Mouse (Mus musculus): ENCODE results near the gene Srd5a1. TPM values are rescaled to one million over a fixed set of nuclear protein-coding genes. Genes with fewer than 3 reads are reported as not detected.
"Not testable (repeated sequence)": the region's sequence is repeated elsewhere in the genome, so short reads cannot be mapped to it uniquely, and the experiment has no call there.

Gene Srd5a1
- polyA plus RNA-seq, 1 experiment from 2014 or later: 24.5 TPM

DNA sequence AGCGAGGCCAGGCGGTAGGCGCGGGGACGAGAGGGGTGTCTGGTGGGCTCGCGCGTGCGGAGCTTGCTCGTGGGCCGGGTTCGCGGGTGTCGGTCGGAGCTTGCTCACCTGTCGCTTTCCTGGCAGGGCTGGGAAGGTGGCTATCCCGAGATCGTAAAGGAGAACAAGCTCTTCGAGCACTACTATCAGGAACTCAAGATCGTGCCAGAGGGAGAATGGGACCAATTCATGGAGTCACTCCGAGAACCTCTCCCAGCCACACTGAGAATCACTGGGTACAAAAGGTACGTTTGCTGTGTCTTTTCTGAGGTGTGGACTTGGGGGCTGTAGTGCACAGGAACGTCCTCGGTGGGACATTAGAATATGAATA is 918 bp upstream of the Srd5a1 start:
- H3K27me3 ChIP-seq: no peaks in the 10 kb centered on the region
- peak overlapping the region; percentile 80 for H3K9ac ChIP-seq
- no peak for ATAC-seq (ENCODE audit: low FRiP score)
- H3K4me3 ChIP-seq: peak overlapping the region; percentile 93
- peak overlapping the region; percentile 92 for H3K4me2 ChIP-seq
- H3K27ac ChIP-seq: peak overlapping the region; percentile 64; the same call in 1 of the 2 replicates
- 0% methylated on average over 24 of the region's 24 CpGs for WGBS
- H3K36me3 ChIP-seq: peaks cover 36% of the 10 kb centered on the region
- no peaks in the 10 kb centered on the region for H3K9me3 ChIP-seq
- H3K4me1 ChIP-seq (replicated peaks): peaks cover 19% of the 10 kb centered on the region

DNA sequence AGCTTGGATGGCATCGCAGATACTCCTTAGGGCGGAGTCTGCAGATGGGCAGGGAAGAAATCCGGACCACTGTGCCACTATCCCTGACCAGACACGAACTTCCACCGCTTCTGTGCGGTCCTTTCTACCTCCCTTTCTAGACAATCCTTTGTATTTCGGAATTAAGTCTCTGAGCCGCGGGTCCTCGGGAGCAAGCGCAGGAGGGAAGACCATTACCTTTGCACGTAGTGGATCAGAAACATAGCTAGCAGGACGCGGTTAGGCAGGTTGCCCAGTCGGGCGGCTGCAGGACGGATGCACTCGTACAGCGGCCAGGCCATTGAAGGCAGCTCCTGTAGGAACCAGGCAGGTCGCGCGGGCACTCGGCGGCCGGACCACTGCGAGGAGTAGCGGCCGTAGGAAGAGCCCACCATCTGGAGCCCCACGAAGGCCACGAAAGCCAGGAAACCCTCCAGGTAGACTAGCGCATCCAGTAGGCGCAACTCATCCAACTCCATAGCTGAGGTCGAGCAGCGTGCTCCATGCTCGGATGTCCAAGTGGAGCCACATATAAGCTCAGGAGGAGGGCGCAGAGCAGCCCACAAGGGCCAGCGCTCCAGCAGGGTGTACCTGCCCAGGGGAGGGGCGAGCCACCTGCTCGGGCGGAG is 368 bp downstream of the Srd5a1 start:
- peak; percentile 0 for ATAC-seq (ENCODE audit: low FRiP score)
- no peaks in the 10 kb centered on the region for H3K27me3 ChIP-seq
- H3K4me2 ChIP-seq: peak overlapping the region; percentile 92
- WGBS: under 1% methylated on average over 40 of the region's 40 CpGs
- peak overlapping the region; percentile 77 for H3K9ac ChIP-seq
- no peaks in the 10 kb centered on the region for H3K9me3 ChIP-seq
- peaks cover 19% of the 10 kb centered on the region for H3K4me1 ChIP-seq (replicated peaks)
- peak overlapping the region; percentile 37; the same call in 1 of the 2 replicates for H3K27ac ChIP-seq
- H3K4me3 ChIP-seq: peak overlapping the region; percentile 93
- peaks cover 23% of the 10 kb centered on the region for H3K36me3 ChIP-seq

DNA sequence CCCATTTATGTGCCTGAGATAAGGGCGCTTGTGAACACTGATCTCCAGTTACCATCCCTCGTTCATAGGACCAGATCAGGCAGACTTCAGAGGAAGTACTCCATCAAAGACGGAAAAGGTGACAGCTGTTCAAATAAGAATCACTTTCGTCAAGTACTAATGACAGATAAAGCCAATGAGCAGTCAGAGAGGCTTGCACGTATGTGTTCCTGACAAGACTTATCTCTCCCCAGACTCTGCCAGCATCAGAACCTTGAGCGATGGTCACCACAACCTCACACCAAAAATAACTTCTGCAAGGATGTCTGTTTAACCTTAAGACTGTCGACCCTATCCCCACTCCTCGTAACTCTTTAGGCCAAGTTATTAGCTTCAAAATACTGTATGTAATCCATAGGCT is 2.5 kb downstream of the Srd5a1 start:
- no peak for ATAC-seq (ENCODE audit: low FRiP score)
- Histone ChIP-seq H3K27me3 (no peaks in the 10 kb centered on the region), H3K4me1 (replicated peaks) (peaks cover 19% of the 10 kb centered on the region), H3K4me3 (no peak overlapping the region), H3K9me3 (no peaks in the 10 kb centered on the region), H3K27ac (no peak overlapping the region), H3K36me3 (peaks cover 5% of the 10 kb centered on the region), H3K9ac (no peak overlapping the region), H3K4me2 (no peak overlapping the region)
- 86% methylated on average over 8 of the region's 8 CpGs for WGBS

DNA sequence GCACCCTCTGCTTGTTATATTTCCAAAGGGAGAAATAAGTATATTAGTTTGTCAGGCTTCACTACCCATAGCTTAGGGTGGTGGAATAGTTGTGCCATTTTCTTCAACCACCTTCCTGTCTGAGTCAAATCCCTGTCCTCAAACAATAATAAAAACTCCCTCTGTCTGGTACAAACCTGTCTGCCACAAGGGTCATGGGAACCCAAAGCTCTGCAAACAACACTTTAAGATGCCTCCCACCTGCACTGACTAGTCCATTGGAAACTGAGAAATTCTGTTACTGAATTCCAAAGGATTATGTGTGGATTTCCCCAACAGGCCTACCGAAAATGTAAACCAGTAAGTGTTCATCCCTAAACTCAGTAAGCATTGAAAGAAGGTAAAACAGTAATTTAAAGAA is 6.6 kb downstream of the Srd5a1 start:
- no peak for ATAC-seq (ENCODE audit: low FRiP score)
- Histone ChIP-seq H3K4me2 (no peak overlapping the region), H3K4me1 (replicated peaks) (no peaks in the 10 kb centered on the region), H3K9ac (no peak overlapping the region), H3K4me3 (no peak overlapping the region), H3K36me3 (no peaks in the 10 kb centered on the region), H3K27ac (no peak overlapping the region), H3K9me3 (no peaks in the 10 kb centered on the region), H3K27me3 (no peaks in the 10 kb centered on the region)
- 90% methylated on average over 1 of the region's 1 CpGs for WGBS

DNA sequence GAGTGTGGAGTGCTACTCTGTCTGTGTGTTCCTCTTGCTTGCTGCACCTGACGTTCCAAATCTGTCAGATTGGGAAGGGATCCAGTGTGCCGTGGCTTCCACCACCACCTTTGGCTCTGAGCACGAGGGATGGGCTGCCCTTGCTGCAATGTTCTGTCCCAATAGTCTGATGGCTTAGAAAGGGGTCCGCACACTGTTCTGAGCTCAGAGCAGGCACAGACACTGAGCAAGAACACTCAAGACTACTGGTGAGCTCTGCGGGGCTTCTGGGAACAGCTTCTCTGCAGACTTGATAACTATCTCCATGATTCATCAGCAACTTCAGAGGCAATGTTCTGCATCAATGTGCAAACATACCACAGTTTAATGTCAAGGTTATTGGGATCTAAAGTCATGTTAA is 9.9 kb downstream of the Srd5a1 start:
- Histone ChIP-seq H3K4me2 (no peak overlapping the region), H3K4me3 (no peak overlapping the region), H3K27me3 (no peaks in the 10 kb centered on the region), H3K27ac (no peak overlapping the region), H3K36me3 (no peaks in the 10 kb centered on the region), H3K9me3 (no peaks in the 10 kb centered on the region), H3K4me1 (replicated peaks) (no peaks in the 10 kb centered on the region), H3K9ac (no peak overlapping the region)
- 85% methylated on average over 5 of the region's 5 CpGs for WGBS
- ATAC-seq (ENCODE audit: low FRiP score): no peak

DNA sequence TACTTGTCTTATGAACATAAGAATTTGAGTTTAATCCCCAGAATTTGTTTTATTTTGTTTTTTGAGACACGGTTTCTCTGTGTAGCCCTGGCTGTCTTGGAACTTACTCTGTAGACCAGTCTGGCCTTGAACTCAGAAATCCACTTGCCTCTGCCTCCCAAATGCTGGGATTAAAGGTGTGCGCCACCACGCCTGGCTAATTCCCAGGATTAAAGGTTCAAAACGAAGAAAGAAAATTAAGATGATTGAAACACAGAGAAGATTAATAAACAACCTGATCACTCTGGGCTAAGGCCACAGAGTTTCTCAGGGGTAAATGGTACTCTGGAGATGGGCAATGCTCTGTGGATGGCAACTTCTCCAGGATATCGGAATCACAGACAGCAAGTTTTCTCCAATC is 10.4 kb downstream of the Srd5a1 start:
- not testable (repeated sequence) for H3K27me3 ChIP-seq; H3K4me3 ChIP-seq; ATAC-seq (ENCODE audit: low FRiP score); H3K9ac ChIP-seq; H3K4me2 ChIP-seq; H3K9me3 ChIP-seq; H3K27ac ChIP-seq; H3K4me1 ChIP-seq (replicated peaks); H3K36me3 ChIP-seq
- 91% methylated on average over 5 of the region's 5 CpGs for WGBS

DNA sequence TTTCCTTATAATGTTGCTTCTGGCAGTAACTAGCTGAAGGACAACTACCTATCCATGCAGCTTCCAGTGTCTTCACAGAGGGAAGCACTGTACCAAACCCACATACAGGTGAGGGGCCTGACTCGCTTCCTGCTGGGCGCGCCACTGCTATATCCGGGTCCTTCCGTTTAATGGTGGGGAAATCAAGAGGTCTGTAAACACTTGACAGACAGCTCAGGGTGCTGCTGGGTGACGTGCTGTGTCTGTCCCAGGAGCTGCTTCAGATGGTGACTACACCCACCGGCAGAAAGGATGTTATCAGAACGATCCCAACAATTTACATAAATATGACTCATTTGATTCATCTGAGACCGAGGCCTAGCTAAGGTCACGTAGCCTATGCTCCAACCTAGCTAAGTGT is 12.4 kb downstream of the Srd5a1 start:
- no peak overlapping the region for H3K4me2 ChIP-seq
- 93% methylated on average over 10 of the region's 10 CpGs for WGBS
- H3K36me3 ChIP-seq: no peaks in the 10 kb centered on the region
- no peaks in the 10 kb centered on the region for H3K4me1 ChIP-seq (replicated peaks)
- H3K27me3 ChIP-seq: no peaks in the 10 kb centered on the region
- ATAC-seq (ENCODE audit: low FRiP score): no peak
- no peak overlapping the region for H3K4me3 ChIP-seq
- H3K9ac ChIP-seq: no peak overlapping the region
- H3K27ac ChIP-seq: no peak overlapping the region
- H3K9me3 ChIP-seq: no peaks in the 10 kb centered on the region

DNA sequence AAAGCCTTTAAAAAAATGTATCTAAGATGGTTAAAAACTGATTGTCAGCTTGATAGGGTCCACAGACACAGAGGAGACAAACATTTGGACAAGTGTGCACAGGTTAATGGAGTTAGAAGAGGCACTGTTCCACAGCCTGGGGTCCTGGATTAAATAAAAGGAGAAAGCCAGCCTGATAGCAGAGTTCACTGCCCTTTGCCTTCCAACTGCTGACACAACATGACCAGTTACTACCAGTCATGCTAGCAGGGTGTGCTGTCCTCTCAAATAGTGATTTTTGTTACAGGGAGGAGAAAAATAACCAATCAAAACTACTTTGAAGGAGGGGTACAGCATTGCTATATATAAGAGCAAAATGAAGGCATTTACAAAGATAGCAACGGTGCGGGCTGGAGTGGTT is 14.7 kb downstream of the Srd5a1 start:
- no peak overlapping the region for H3K4me3 ChIP-seq
- H3K4me2 ChIP-seq: no peak overlapping the region
- no peak overlapping the region for H3K9ac ChIP-seq
- H3K4me1 ChIP-seq (replicated peaks): no peaks in the 10 kb centered on the region
- ATAC-seq (ENCODE audit: low FRiP score): no peak
- WGBS: 92% methylated on average over 2 of the region's 2 CpGs
- no peaks in the 10 kb centered on the region for H3K36me3 ChIP-seq
- no peaks in the 10 kb centered on the region for H3K9me3 ChIP-seq
- no peak overlapping the region for H3K27ac ChIP-seq
- H3K27me3 ChIP-seq: no peaks in the 10 kb centered on the region

DNA sequence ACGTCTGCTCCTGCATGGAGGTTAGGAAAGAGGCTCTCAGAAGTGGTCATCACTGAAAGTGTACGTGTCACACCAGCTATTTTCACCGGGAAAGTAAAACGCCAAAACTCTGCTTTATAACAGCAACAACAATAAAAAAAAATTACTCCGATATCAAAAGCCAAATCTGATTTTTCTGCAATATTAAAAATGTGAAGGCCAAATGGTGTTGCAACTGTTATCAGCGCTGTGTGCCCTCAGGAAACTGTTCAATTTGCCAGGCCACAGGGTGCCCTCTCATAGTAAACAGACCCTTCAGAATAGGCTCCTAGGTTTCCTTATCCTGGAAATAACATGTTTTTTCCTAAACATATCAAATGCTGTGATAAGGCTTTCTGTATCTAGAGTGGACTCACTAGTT is 15.3 kb downstream of the Srd5a1 start:
- Histone ChIP-seq H3K27me3 (no peaks in the 10 kb centered on the region), H3K4me1 (replicated peaks) (no peaks in the 10 kb centered on the region), H3K36me3 (no peaks in the 10 kb centered on the region), H3K9ac (no peak overlapping the region), H3K4me2 (no peak overlapping the region), H3K9me3 (no peaks in the 10 kb centered on the region), H3K27ac (no peak overlapping the region), H3K4me3 (no peak overlapping the region)
- WGBS: 92% methylated on average over 6 of the region's 6 CpGs
- no peak for ATAC-seq (ENCODE audit: low FRiP score)

DNA sequence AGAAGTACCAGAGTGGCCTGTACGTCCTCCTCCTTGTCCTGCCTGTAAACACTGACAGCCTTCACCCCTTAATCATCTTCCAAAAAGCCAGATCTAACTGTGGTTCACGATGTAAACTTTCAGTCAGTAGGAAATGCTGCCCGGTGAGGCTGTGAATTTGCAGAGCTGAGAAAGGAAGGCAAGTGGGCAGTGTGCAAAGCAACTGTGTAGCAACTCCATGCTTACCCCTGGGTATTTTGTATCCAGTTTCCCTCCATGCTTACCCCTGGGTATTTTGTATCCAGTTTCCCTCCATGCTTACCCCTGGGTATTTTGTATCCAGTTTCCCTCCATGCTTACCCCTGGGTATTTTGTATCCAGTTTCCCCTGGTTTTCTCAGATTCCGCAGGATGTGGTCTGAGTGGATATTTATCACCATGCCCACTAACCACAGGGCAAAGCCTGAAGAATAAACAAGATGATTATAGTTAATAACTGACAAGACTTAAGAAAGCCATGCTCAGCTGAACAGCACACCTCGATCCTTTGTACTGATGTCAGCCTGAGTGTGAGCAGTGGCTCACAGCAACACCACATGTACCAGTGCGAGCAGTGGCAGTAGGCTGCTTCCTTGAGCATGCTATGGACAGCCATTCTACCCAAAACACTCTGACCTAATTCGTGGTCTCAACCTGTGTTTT is 16.5 kb downstream of the Srd5a1 start:
- H3K36me3 ChIP-seq: no peaks in the 10 kb centered on the region; the same call in 1 of the 2 replicates
- H3K27ac ChIP-seq: no peak overlapping the region
- WGBS: 88% methylated on average over 7 of the region's 7 CpGs
- H3K9me3 ChIP-seq: no peaks in the 10 kb centered on the region
- H3K27me3 ChIP-seq: no peaks in the 10 kb centered on the region
- H3K4me1 ChIP-seq (replicated peaks): no peaks in the 10 kb centered on the region
- ATAC-seq (ENCODE audit: low FRiP score): no peak
- H3K4me3 ChIP-seq: no peak overlapping the region
- no peak overlapping the region; the same call in 1 of the 2 replicates for H3K9ac ChIP-seq
- H3K4me2 ChIP-seq: no peak overlapping the region

DNA sequence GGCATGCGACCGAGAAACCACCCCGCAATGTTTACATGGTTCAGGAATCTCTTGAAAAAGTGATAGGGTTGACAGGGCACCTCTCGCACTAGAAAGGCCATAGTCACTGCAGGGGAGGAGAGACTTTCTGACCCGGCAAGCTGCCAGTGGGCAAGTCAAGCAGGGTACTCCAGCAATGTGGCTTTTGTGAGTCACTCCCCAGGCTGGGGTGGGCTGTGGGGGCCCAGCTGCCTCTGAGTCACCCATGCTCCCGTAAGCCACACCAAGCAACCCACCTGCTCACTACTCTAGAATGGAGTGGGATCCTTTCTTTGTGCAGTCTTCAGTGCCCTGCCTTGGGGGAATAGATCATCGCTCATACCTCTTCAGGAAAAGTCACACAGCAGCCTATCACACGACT is 17.8 kb downstream of the Srd5a1 start:
- 78% methylated on average over 8 of the region's 8 CpGs for WGBS
- no peaks in the 10 kb centered on the region for H3K4me1 ChIP-seq (replicated peaks)
- H3K4me2 ChIP-seq: no peak overlapping the region
- H3K27me3 ChIP-seq: no peaks in the 10 kb centered on the region
- H3K9me3 ChIP-seq: no peaks in the 10 kb centered on the region
- H3K36me3 ChIP-seq: no peaks in the 10 kb centered on the region; the same call in 1 of the 2 replicates
- H3K9ac ChIP-seq: no peak overlapping the region
- no peak overlapping the region for H3K4me3 ChIP-seq
- ATAC-seq (ENCODE audit: low FRiP score): no peak
- no peak overlapping the region for H3K27ac ChIP-seq

DNA sequence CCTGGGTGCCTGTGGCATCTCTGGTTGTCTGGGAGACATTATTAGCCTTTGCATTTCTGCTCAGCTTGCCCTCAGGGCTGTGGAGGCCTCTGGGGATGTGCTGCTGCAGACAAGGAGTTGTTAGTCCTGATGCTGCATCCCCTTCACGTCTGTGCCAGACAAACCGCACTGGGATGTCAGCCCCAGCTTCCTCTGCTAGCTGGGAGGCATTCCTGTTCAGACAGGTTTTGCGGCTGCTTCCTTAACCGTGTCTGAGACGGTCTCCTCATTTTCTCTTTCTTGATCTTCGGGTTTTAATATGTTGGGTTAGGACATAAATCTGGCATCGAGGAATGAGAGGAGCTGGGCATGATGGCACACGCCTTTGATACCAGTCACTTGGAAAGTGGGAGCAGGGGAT is 19.0 kb downstream of the Srd5a1 start:
- H3K36me3 ChIP-seq: no peaks in the 10 kb centered on the region; the same call in 1 of the 2 replicates
- H3K9ac ChIP-seq: no peak overlapping the region
- no peaks in the 10 kb centered on the region for H3K9me3 ChIP-seq
- no peak overlapping the region for H3K27ac ChIP-seq
- H3K27me3 ChIP-seq: no peaks in the 10 kb centered on the region
- WGBS: 80% methylated on average over 8 of the region's 8 CpGs
- H3K4me3 ChIP-seq: no peak overlapping the region
- no peak overlapping the region for H3K4me2 ChIP-seq
- no peaks in the 10 kb centered on the region for H3K4me1 ChIP-seq (replicated peaks)
- ATAC-seq (ENCODE audit: low FRiP score): no peak

DNA sequence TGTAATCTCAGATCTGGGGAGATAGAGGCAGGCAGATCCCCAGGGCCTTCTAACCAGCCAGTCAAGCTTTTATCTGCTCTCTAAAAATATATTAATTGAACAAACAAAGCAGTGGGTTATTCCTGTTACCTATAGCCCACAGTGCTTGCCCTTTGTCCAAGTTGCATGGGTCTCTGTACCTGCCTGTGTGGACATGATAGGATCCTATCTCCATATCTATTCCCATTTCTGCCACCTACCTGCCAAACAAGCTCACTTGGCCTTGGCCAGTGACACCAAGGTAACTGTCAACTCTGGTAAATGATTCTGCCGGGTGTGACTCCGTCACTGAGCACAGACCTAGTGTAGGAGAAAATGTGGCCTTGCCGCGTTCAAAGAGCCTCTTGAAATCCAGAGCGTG is 19.9 kb downstream of the Srd5a1 start:
- Histone ChIP-seq H3K36me3 (no peaks in the 10 kb centered on the region; the same call in 1 of the 2 replicates), H3K4me2 (no peak overlapping the region), H3K9ac (no peak overlapping the region), H3K4me3 (no peak overlapping the region), H3K4me1 (replicated peaks) (no peaks in the 10 kb centered on the region), H3K27me3 (no peaks in the 10 kb centered on the region), H3K9me3 (no peaks in the 10 kb centered on the region), H3K27ac (no peak overlapping the region)
- WGBS: 95% methylated on average over 5 of the region's 5 CpGs
- no peak for ATAC-seq (ENCODE audit: low FRiP score)
